Mouse (Mus musculus) layer of hippocampus, adult 2 months (tissue): ENCODE measurements around the gene Cacna2d3. TPM values are rescaled to one million over a fixed set of nuclear protein-coding genes. Genes with fewer than 3 reads are reported as not detected.

Experiments
- DNase-seq, 2 experiments: peaks; one replicate each; pipeline ENCODE4 v3.0.0; 2022; ENCODE audit warnings: low spot score in 2 of 2
- H3K27ac ChIP-seq: fragments of 200-600 bp; 2 replicates; pipeline ENCODE4 v1.8.1; 2022
- H3K4me3 ChIP-seq: fragments of 200-600 bp; 2 replicates; pipeline ENCODE4 v1.8.1; 2022; ENCODE audit warnings: mild to moderate bottlenecking
- CTCF ChIP-seq: fragments of 200-600 bp; conservative IDR thresholded peaks from 2 replicates; pipeline ENCODE4 v1.8.1; 2022; ENCODE audit warnings: antibody characterized with exemption, mild to moderate bottlenecking, moderate library complexity
- total RNA-seq, 2 experiments: library from RNA; stranded (reverse); gene quantifications; 2 replicates each; pipeline ENCODE4 v1.2.3; 2021

The Cacna2d3 gene
- total RNA-seq, 2 experiments from 2014 or later, result 98.7 to 101 TPM

DNA sequence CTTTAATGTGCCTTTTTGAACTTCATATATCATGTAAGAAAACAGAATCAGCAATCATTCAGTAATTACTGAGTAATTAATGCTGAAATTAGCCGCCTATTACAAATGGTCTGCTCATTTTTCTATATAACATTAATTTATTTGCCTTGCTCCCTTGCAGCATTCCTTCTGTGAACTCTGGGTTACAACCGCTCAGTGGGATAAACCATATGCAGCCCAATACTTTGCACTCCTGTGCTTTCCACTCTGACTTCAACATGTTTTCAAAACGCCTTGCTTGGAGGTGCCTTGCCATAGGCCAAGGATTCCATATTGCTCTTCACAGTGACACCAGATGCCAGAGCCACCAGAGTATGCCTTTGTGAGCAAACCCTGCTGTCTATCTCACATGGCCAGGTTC is 546.9 kb downstream of the Cacna2d3 start:
- no peak overlapping the region for H3K4me3 ChIP-seq
- TF ChIP-seq CTCF, result no peak
- H3K27ac ChIP-seq, result no peak overlapping the region
- no peak for DNase-seq

DNA sequence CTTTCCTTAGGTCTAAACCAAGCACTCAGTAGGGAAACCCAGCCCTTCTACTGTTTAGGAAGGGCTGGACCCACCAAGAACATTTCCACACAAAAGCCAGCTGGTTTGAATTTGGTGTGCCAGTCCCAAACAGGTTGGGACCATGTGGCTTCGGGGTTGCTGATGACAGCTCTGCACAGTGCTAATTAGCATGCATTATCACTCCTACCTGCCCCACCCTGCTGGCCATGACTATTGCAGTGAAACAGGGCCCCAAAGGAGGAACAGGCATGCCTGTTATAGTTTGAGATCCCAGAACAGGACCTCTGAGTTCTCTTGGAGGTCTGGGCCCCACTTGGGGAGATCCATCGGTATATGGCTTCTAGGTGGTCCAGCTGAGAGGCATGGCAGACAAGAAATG is 549.5 kb downstream of the Cacna2d3 start:
- H3K4me3 ChIP-seq, result no peak overlapping the region
- no peak overlapping the region for H3K27ac ChIP-seq
- no peak for DNase-seq
- TF ChIP-seq CTCF, result no peak

DNA sequence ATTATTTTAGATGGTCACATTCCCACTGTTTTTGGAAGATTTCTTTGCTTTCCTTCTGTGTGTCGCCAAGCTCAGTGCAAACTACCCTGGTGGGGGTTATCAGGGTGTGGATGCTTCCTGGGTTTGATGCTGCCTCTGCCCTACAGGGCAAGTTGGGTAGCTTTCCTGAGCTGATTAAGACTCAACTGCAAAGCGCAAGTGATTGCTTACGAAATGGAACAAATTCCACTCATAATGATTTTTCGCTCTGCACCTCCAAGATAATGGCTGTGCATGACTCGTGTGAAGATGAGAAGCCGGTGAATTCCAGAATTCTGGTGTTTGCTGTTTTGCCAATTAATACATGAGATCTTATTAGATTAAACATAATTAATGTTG is 557.0 kb downstream of the Cacna2d3 start:
- Histone ChIP-seq H3K4me3 (no peak overlapping the region), H3K27ac (no peak overlapping the region)
- no peak for DNase-seq
- peak; percentile 12 for TF ChIP-seq CTCF

DNA sequence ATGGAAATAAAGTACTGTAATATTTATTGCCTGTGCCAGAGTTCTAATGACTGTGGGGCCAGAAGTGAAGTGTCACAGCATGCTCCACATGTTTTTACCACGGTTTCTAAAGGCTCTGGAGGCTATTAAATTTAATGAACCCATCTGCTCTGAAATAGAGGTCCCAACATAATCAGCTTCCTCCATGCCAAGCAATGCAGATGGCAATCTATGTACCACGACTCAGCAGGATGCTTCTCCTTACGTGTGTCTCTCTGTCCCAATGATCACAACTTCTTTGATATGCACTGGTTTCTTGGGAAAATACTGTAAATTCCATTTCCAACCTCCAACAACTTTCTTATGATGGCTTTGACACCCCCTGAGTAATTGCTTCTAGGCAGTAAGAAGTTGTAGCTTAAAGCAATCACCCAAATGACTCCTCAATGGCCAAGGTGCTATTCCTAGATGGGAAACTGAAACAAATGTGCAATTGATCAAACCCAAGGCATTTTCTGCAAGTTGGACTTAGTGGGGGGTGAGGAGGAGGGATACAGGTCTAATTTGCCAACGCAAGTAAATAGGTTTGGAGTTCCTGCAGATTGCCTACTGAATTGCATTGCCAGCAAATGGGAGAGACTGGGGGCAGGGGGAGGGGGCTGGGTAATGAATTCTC is 557.5 kb downstream of the Cacna2d3 start:
- no peak overlapping the region for H3K4me3 ChIP-seq
- H3K27ac ChIP-seq, result no peak overlapping the region
- TF ChIP-seq CTCF, result no peak
- DNase-seq, result no peak

DNA sequence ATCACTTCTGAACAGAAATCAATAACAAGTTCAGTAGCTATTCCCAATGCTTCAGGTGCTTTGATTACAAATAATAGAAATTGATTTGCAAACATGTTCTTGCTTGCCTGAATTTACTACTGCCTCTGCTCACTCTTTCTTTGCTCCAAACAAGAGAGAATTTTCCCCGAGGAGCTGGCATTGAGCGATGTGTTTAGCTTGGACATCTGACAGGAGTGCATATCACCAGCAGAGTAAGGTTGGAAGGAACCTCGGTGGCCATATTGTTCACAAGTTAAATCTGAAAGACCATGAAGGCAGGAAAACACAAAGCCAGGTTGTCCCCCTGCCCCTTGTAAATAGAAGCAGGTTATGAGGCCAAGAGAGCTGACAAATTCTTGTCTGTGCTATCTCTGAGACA is 561.9 kb downstream of the Cacna2d3 start:
- DNase-seq, result no peak
- Histone ChIP-seq H3K4me3 (no peak overlapping the region), H3K27ac (no peak overlapping the region)
- TF ChIP-seq CTCF, result no peak

DNA sequence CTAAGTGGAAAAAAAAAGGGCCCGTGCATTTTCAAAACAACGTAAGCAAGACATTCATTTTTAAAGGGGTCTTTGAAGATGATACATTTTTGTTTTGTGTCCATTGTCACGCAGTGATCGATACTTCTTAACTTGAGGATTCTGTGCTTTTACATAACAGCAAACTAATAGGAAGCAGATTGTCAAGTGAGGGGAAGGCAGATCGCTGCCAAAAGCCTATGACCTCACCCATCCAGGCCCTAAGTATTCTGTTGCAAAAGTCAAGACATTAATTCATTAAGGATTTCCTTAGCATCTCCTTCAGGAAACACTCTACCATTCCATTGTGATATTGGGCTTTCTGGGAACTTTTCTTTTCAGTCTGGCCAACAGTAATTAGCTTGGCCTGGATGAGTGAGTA is 564.6 kb downstream of the Cacna2d3 start:
- DNase-seq, result no peak
- no peak overlapping the region for H3K4me3 ChIP-seq
- TF ChIP-seq CTCF, result no peak

DNA sequence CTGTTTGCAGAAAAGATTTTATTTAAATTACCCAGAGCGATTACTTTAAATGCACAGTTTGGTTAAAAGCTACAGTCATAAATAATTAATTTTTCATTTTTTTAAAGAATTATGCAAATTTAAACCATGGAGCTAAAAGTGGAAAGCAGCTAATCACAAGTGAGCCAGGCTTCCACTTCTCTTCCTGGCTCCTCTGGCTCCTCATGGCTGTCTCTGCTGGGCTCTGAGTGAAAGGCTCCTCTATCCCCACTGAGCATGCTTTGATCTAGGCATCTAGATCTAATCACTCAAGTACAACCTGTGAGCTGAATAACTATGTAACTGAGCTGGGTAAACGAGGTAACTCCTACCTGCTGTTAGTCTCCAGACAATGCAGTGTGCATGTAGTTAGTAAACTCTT is 577.5 kb downstream of the Cacna2d3 start:
- H3K4me3 ChIP-seq, result no peak overlapping the region
- no peak overlapping the region for H3K27ac ChIP-seq
- no peak for DNase-seq
- TF ChIP-seq CTCF, result no peak

More for the DNA sequence above, 564.6 kb downstream of the Cacna2d3 start:
- no peak overlapping the region for H3K27ac ChIP-seq

DNA sequence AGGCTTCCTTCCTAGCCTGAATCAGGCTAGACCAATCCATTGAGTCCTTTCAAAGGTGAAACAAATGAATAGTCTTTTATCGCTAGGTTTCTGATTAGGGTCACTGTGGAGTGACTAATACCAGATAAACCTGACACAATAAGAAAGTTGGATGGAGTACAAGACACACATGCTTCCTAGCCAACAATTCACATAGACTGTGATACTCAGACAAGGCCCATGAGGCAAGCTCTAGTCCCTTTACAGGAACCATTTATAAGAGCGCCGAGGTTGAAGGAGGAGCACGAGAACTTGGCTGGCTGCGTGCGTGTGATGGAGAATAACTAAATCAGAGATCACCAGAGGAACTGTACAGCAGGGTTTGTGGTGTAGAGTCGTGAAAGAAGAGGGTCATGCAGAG is 584.0 kb downstream of the Cacna2d3 start:
- TF ChIP-seq CTCF, result no peak
- Histone ChIP-seq H3K27ac (no peak overlapping the region), H3K4me3 (no peak overlapping the region)
- no peak for DNase-seq

DNA sequence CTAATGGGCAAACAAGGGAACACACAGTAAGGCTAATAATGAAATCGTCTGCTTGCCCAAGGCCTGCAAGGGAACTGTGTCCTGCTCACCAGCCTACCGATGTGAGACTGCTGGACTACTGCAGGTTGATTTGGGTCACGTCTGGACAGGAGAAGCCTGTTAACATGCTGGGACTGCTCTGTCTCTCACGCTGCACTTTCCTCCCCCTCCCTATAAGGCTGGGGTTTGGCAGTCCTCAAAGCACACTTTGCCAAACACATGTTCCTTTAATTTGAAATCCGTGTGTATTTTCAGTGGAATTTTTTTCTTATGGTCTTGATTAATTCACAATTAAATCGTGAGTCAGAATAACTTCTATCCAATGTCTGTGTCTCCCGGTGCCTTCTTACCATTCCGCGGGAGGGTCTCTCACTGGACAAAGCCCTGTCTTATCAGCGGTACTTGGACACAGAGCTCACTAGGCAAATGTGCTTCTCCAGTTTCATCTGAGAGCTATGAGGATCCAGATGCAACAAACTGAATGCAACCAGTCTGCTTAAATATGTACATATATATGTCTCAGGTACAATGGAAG is 584.6 kb downstream of the Cacna2d3 start:
- peak; percentile 39 to 42 for DNase-seq
- Histone ChIP-seq H3K4me3 (no peak overlapping the region), H3K27ac (no peak overlapping the region)
- no peak for TF ChIP-seq CTCF

DNA sequence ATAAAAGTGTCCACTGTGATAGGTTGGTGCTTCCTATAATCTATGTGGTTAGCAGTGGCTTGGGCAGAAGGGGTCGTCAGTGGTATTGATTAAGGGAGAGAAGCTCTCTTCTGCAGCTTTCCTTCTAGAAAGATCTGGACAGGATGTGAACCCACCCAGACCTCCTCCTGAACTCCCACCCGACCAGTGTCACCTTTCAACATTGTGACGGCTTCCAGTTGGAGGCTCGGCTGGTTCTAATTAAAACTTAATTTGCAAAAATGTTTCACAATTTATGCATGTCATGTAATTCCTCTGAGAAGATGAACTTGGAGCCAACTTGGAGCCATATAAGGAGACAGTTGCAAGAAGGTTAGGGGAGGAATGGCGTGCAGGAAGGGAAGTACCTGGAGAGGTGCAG is 586.8 kb downstream of the Cacna2d3 start:
- Histone ChIP-seq H3K27ac (no peak overlapping the region), H3K4me3 (no peak overlapping the region)
- DNase-seq, result no peak
- TF ChIP-seq CTCF, result no peak

DNA sequence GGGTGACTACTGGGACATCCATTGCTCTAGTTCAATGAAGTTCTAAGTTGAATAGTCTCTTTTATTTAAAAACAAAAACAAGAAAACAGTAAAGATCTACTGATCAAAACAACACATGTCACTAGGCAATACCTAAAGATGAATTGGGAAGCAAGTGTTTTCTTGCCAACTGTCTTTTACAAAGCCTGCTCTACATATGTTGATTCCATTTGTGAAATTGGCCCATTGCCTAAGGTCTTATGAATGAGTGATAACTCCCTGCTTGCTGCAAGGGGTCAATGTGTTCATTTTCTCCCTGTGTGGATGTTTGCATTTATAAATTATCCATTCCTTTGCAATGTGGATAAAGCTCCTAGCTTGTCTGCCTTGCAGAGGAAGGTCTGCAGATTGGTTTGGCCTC is 591.2 kb downstream of the Cacna2d3 start:
- no peak for DNase-seq
- no peak overlapping the region for H3K4me3 ChIP-seq
- no peak overlapping the region for H3K27ac ChIP-seq
- no peak for TF ChIP-seq CTCF

DNA sequence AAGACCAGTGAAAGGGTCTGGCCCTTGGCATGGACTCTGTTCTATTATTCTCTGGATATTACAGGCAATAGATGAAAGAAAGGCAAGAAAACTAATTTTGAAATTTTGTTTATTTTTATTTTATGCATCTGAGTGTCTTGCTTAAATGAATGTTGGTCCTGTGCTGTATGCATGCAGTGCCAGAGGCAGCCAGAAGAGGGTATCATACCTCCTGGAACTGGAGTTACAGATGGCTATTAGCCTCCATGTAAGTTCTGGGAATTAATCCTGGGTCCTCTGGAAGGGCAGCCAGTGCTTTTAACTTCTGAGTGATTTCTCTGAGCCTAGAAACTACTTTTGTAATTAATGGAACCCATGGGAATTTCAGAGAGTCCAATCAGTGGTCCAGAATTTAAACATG is 597.8 kb downstream of the Cacna2d3 start:
- no peak overlapping the region for H3K27ac ChIP-seq
- no peak overlapping the region for H3K4me3 ChIP-seq
- peak; percentile 72 for TF ChIP-seq CTCF
- DNase-seq, result no peak

DNA sequence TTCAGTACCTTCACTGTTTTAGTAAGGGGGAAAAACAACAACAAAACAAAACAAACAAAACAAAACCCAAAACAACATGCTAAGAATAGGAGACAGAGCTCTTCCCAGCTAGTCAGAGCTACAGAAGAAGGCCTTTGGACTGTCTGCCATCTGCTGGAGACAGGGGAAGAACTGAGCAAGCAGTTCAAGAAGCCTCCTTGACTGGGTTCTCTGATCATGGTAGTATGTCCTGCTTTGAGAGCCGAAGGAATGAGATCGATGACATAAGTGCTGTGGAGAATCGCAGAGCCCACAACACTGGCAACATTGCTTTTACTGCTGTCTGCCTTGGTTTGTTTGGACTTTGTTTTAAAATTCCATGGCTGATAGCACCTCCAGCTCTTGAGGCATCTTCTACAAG is 598.9 kb downstream of the Cacna2d3 start:
- no peak for TF ChIP-seq CTCF
- H3K4me3 ChIP-seq, result no peak overlapping the region
- H3K27ac ChIP-seq, result no peak overlapping the region
- no peak for DNase-seq

DNA sequence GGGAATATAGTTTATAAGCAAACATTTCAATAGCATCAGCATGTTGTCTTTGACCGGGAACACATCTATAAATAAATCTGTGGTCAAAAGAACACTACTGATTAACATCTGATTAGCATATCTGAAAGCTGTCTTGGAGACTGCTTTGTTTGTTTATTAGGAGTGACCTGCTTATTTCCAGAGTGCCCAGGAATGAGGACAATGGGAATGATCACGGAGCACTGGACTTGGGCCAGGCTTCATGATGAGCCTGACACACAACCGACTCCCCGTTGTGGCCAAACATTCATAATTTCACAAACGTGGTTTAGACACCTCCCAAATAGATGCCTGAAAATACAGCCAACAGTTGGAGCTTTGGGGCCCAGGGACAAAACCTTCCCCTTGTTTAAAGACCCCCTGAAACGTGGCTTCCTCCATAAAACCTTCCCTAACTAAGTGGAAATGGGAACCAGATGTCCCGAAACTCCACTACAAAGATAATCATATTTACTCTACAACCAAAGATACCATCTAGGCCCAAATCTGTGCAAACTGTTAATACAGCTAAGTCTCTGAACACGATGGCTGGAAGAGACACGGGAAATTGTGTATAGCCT is 607.7 kb downstream of the Cacna2d3 start:
- Histone ChIP-seq H3K27ac (no peak overlapping the region), H3K4me3 (no peak overlapping the region)
- TF ChIP-seq CTCF, result no peak
- no peak for DNase-seq
